Mouse (Mus musculus) layer of hippocampus, postnatal 36 days (tissue): ENCODE results near the gene Mobp. TPM values are rescaled to one million over a fixed set of nuclear protein-coding genes. Genes with fewer than 3 reads are reported as not detected.

ENCODE experiments used
- DNase-seq, 2 experiments: peaks; one replicate each; pipeline ENCODE4 v3.0.0; 2022
- total RNA-seq, 2 experiments: library from RNA; stranded (reverse); gene quantifications; 2 replicates each; pipeline ENCODE4 v1.2.3; 2021

The Mobp gene
- total RNA-seq, 2 experiments from 2014 or later = 456 to 539 TPM

GRCm38 (mm10) chr9:120134529-120135160, 14.9 kb upstream of the Mobp start:
- no peak for DNase-seq

GRCm38 (mm10) chr9:120135454-120135853, 14.1 kb upstream of the Mobp start:
- DNase-seq = no peak

- peak; percentile 77 to 80 for DNase-seq
Observed at GRCm38 (mm10) chr9:120140652-120141051, 8.9 kb upstream of the Mobp start.

- peak; percentile 21 to 37 for DNase-seq
Observed at GRCm38 (mm10) chr9:120144474-120144873, 5.0 kb upstream of the Mobp start.

GRCm38 (mm10) chr9:120151152-120151551, 1.6 kb downstream of the Mobp start:
- no peak for DNase-seq

- no peak for DNase-seq
Observed at GRCm38 (mm10) chr9:120151906-120152399, 2.4 kb downstream of the Mobp start.

- DNase-seq = no peak
Observed at GRCm38 (mm10) chr9:120158047-120158446, 8.5 kb downstream of the Mobp start.

GRCm38 (mm10) chr9:120163862-120164261, 14.4 kb downstream of the Mobp start:
- DNase-seq = no peak

- DNase-seq = no peak
Observed at GRCm38 (mm10) chr9:120167826-120168225, 18.3 kb downstream of the Mobp start.

GRCm38 (mm10) chr9:120171295-120171694, 21.8 kb downstream of the Mobp start:
- DNase-seq = peak; percentile 55 to 66

GRCm38 (mm10) chr9:120174436-120175137, 25.1 kb downstream of the Mobp start:
- peak; percentile 48 to 49 for DNase-seq

- DNase-seq = no peak
Observed at GRCm38 (mm10) chr9:120178813-120179212, 29.3 kb downstream of the Mobp start.

- peak; percentile 62 to 64 for DNase-seq
Observed at GRCm38 (mm10) chr9:120184499-120184898, 35.0 kb downstream of the Mobp start.

GRCm38 (mm10) chr9:120186856-120187255, 37.3 kb downstream of the Mobp start:
- no peak for DNase-seq

GRCm38 (mm10) chr9:120190891-120191290, 41.4 kb downstream of the Mobp start:
- DNase-seq = no peak

GRCm38 (mm10) chr9:120191362-120192098, 42.0 kb downstream of the Mobp start:
- DNase-seq = peak; percentile 80 to 89

GRCm38 (mm10) chr9:120192742-120193141, 43.2 kb downstream of the Mobp start:
- DNase-seq = no peak

GRCm38 (mm10) chr9:120200873-120201272, 51.4 kb downstream of the Mobp start:
- no peak for DNase-seq

GRCm38 (mm10) chr9:120201743-120202142, 52.2 kb downstream of the Mobp start:
- DNase-seq = no peak

- DNase-seq = peak in 1 of 2 experiments; percentile 37
Observed at GRCm38 (mm10) chr9:120202683-120203082, 53.2 kb downstream of the Mobp start.

- no peak for DNase-seq
Observed at GRCm38 (mm10) chr9:120203936-120204335, 54.4 kb downstream of the Mobp start.

- no peak for DNase-seq
Observed at GRCm38 (mm10) chr9:120206897-120207296, 57.4 kb downstream of the Mobp start.

GRCm38 (mm10) chr9:120210068-120210467, 60.6 kb downstream of the Mobp start:
- DNase-seq = no peak
